Mouse (Mus musculus) small intestine, adult 2 months (tissue): Measurements from ENCODE around the gene S100a7a. TPM values are rescaled to one million over a fixed set of nuclear protein-coding genes. Genes with fewer than 3 reads are reported as not detected.

Experiments used
- H3K27ac ChIP-seq: fragments of 200-500 bp; 2 replicates; pipeline ENCODE4 v1.5.1; 2012; ENCODE audit warnings: low read depth, low read length, control low read depth, inconsistent platforms; ENCODE audit not compliant: insufficient read depth
- H3K27me3 ChIP-seq: fragments of 200-500 bp; 2 replicates; pipeline ENCODE4 v1.6.1; 2012; ENCODE audit warnings: mild to moderate bottlenecking, moderate library complexity, low read length, inconsistent platforms; ENCODE audit not compliant: control insufficient read depth, insufficient read depth
- H3K36me3 ChIP-seq: fragments of 200-500 bp; 2 replicates; pipeline ENCODE4 v1.6.1; 2012; ENCODE audit warnings: mild to moderate bottlenecking, low read length, control low read depth, inconsistent platforms; ENCODE audit not compliant: control insufficient read depth, insufficient read depth
- H3K4me1 ChIP-seq: fragments of 200-500 bp; 2 replicates; pipeline ENCODE4 v1.6.1; 2012; ENCODE audit warnings: low read length, inconsistent platforms, mixed read lengths; ENCODE audit not compliant: control insufficient read depth, insufficient read depth, insufficient read length
- H3K4me3 ChIP-seq: fragments of 200-500 bp; 2 replicates; pipeline ENCODE4 v1.5.1; 2012; ENCODE audit warnings: low read depth, mild to moderate bottlenecking, control low read depth, inconsistent platforms, low read length, moderate library complexity
- CTCF ChIP-seq: fragments of 200-500 bp; IDR thresholded peaks from 2 replicates; pipeline ENCODE4 v1.5.1; 2012; ENCODE audit warnings: low read depth, mild to moderate bottlenecking, control low read depth, inconsistent platforms, low read length, moderate library complexity, mixed read lengths; ENCODE audit not compliant: insufficient replicate concordance, insufficient read length; ENCODE audit errors: extremely low read depth
- POLR2A ChIP-seq: fragments of 200-500 bp; IDR thresholded peaks from 2 replicates; pipeline ENCODE4 v1.6.1; 2012; ENCODE audit warnings: low read depth, mild to moderate bottlenecking, control low read depth, inconsistent platforms, low read length, moderate library complexity
- WGBS: fragments of 180-500 bp; shearing (Covaris S2); methylation state at CpG from one replicate; pipeline ENCODE4 v1.1.7; 2018; 5-methylcytosine and 5-hydroxymethylcytosine counted together
- polyA plus RNA-seq: library from polyadenylated mRNA; depleted of rRNA; stranded (reverse); fragments of >200 nt; gene quantifications from 2 replicates; pipeline ENCODE4 v1.2.3, GENCODE M21; 2012

Gene S100a7a
- polyA plus RNA-seq, 1 experiment = 0.11 TPM

- Histone ChIP-seq H3K27ac (no peak overlapping the region; the same call in 1 of the 2 replicates), H3K27me3 (no peaks in the 10 kb centered on the region), H3K36me3 (no peaks in the 10 kb centered on the region), H3K4me3 (no peak overlapping the region), H3K4me1 (peaks cover 18% of the 10 kb centered on the region)
- no peak for TF ChIP-seq POLR2A
- no peak for TF ChIP-seq CTCF
- WGBS = 66% methylated on average over 5 of the region's 5 CpGs
Measured at GRCm38 (mm10) chr3:90627366-90627765, 26.5 kb upstream of the S100a7a start.

- H3K36me3 ChIP-seq = no peaks in the 10 kb centered on the region
- no peak overlapping the region for H3K27ac ChIP-seq
- H3K4me1 ChIP-seq = peaks cover 18% of the 10 kb centered on the region
- TF ChIP-seq CTCF = peak; percentile 74; the same call in 1 of the 2 replicates
- TF ChIP-seq POLR2A = no peak
- no peaks in the 10 kb centered on the region for H3K27me3 ChIP-seq
- 45% methylated on average over 4 of the region's 4 CpGs for whole genome bisulfite sequencing
- H3K4me3 ChIP-seq = no peak overlapping the region
Measured at GRCm38 (mm10) chr3:90627807-90628206, 26.0 kb upstream of the S100a7a start.

- peaks cover 11% of the 10 kb centered on the region for H3K4me1 ChIP-seq
- no peaks in the 10 kb centered on the region for H3K27me3 ChIP-seq
- no peak overlapping the region for H3K27ac ChIP-seq
- TF ChIP-seq CTCF = no peak
- no peak for TF ChIP-seq POLR2A
- H3K36me3 ChIP-seq = no peaks in the 10 kb centered on the region
- no peak overlapping the region for H3K4me3 ChIP-seq
- WGBS = 90% methylated on average over 2 of the region's 2 CpGs
Measured at GRCm38 (mm10) chr3:90629298-90629697, 24.5 kb upstream of the S100a7a start.

- H3K4me3 ChIP-seq = no peak overlapping the region
- TF ChIP-seq CTCF (no peak), POLR2A (no peak)
- no peak overlapping the region for H3K27ac ChIP-seq
- peaks cover 3% of the 10 kb centered on the region; the same call in 1 of the 2 replicates for H3K4me1 ChIP-seq
- H3K27me3 ChIP-seq = no peaks in the 10 kb centered on the region
- 80% methylated on average over 2 of the region's 2 CpGs for whole genome bisulfite sequencing
- H3K36me3 ChIP-seq = no peaks in the 10 kb centered on the region
Measured at GRCm38 (mm10) chr3:90631984-90632383, 21.8 kb upstream of the S100a7a start.

- TF ChIP-seq POLR2A = no peak
- no peak for TF ChIP-seq CTCF
- WGBS = 35% methylated on average over 1 of the region's 1 CpGs
Measured at GRCm38 (mm10) chr3:90638511-90639275, 15.1 kb upstream of the S100a7a start.

GRCm38 (mm10) chr3:90639511-90640154 is 14.2 kb upstream of the S100a7a start:
- Histone ChIP-seq H3K36me3 (no peaks in the 10 kb centered on the region), H3K4me1 (no peaks in the 10 kb centered on the region), H3K27me3 (no peaks in the 10 kb centered on the region), H3K4me3 (no peak overlapping the region), H3K27ac (no peak overlapping the region)
- TF ChIP-seq CTCF = peak; percentile 60; the same call in 1 of the 2 replicates
- no peak for TF ChIP-seq POLR2A
- WGBS = 55% methylated on average over 7 of the region's 7 CpGs

More at GRCm38 (mm10) chr3:90638511-90639275, 15.1 kb upstream of the S100a7a start:
- H3K4me1 ChIP-seq = no peaks in the 10 kb centered on the region
- no peaks in the 10 kb centered on the region for H3K36me3 ChIP-seq
- no peaks in the 10 kb centered on the region for H3K27me3 ChIP-seq
- H3K4me3 ChIP-seq = no peak overlapping the region
- no peak overlapping the region for H3K27ac ChIP-seq

GRCm38 (mm10) chr3:90640981-90641380 is 12.8 kb upstream of the S100a7a start:
- Histone ChIP-seq H3K27ac (no peak overlapping the region), H3K36me3 (no peaks in the 10 kb centered on the region), H3K4me1 (no peaks in the 10 kb centered on the region), H3K27me3 (no peaks in the 10 kb centered on the region), H3K4me3 (no peak overlapping the region)
- 81% methylated on average over 7 of the region's 7 CpGs for WGBS
- TF ChIP-seq CTCF = no peak
- TF ChIP-seq POLR2A = no peak
